Mouse (Mus musculus): ENCODE measurements around the gene Dbp. TPM values are rescaled to one million over a fixed set of nuclear protein-coding genes. Genes with fewer than 3 reads are reported as not detected.
"Not testable (repeated sequence)": the region's sequence is repeated elsewhere in the genome, so short reads cannot be mapped to it uniquely, and the experiment has no call there.

Dbp gene
- total RNA-seq (2021): 10 to 100 TPM; 22.1 to 26.9 TPM
- long read RNA-seq, experiment 1, transcript Dbp-205 (2 exons, 1,732 nt): minor isoform, 6 of 36 reads
- long read RNA-seq, experiment 1, transcript Dbp-201 (4 exons, 1,837 nt): major isoform, 28 of 36 reads
- long read RNA-seq, experiment 1, partial matches to known transcripts: 1 of 36 reads
- long read RNA-seq, experiment 1, other reads (novel, unspliced or antisense): 1 of 36 reads
- long read RNA-seq, experiment 2, transcript Dbp-205 (2 exons, 1,732 nt): minor isoform, 9 of 52 reads
- long read RNA-seq, experiment 2, transcript Dbp-201 (4 exons, 1,837 nt): major isoform, 33 of 52 reads
- long read RNA-seq, experiment 2, partial matches to known transcripts: 0 of 52 reads
- long read RNA-seq, experiment 2, other reads (novel, unspliced or antisense): 9 of 52 reads

DNA sequence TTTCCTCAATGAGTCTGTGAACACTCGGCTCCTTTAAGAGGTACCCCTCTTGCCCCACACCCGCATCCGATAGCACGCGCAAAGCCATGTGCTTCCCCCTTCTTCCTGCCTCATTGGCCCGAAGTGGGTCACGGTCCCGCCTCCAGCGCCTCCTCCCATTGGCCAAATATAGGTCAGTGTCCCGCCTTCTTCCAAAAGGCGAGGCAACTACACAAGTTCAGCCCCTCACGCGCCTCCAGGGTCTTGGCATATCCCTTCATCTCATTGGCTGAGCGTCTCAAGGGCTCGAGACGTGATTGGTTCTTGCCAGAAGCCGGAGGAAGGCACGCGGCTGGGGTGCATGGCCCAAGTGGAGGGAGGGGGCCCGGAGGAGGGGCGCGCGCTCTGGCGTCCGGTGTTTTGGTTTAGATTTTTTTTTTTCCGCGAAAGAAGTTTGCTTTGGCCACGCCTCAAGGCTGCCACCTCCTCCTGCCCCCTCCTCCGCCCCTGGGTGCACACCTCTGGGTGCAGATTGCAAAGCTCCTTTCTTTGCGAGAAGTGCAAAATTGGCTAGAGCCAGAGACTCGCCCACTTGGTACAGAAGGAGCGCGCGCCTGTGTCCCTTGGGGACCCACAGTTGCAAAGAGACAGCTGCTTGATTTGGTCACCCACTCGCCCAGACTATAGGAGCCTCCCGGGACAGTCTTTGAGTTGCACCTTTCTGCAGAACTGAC, at the start of gene Dbp:
Gene Dbp (plus strand): TSS at position 359 of the 713 bp plus-strand sequence.
- DNase-seq (ENCODE audit: low spot score in 2 of 2): peak; percentile 93 to 97

DNA sequence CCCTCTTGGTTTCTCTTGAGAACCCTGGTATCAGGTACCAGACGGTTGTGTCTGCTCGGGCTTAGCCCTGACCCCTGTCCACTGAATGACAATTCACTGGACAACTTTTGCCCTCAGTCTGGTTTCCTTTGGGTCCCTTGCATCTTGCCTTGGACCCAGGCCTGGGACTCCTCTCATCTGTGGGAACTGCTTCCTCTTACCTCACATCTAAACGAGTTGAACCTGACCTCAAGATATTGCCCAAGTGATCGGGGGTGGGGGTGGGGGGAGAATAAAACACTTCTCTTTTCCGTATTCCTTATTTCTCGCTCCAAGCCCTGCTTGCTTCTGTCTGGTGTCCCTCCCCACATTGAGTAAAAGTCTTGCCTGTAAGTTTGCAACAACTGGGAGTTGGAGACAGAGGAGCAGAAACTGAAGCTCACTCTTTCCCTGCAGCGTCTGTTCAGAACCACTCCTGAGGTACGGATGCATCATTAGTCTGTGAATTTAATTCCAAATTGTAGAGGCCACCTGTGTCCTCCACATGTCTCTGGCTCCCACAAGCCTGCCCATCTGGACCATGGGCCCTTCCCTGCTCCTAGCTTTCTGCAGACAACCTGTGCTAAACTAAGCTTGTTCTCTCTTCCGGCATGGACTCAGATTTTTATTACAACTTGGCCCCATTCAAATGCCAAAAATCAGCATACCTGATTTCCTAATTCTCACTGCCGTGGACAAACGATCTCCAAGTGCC, 44.0 kb upstream of the Dbp start:
- DNase-seq (ENCODE audit: low spot score in 2 of 2): no peak

DNA sequence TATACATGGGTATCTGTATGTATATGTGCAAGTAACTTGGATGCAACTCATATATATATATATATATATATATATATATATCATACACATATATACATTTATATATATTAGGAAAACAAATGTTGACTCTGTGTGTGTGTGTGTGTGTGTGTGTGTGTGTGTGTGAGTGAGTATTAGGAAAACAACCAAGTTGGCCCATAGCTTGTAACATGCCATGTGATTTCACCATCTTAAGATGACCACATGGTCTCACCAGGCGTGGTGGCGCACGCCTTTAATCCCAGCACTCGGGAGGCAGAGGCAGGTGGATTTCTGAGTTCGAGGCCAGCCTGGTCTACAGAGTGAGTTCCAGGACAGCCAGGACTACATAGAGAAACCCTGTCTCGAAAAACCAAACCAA, 43.2 kb upstream of the Dbp start:
- DNase-seq (ENCODE audit: low spot score in 2 of 2): not testable (repeated sequence)

DNA sequence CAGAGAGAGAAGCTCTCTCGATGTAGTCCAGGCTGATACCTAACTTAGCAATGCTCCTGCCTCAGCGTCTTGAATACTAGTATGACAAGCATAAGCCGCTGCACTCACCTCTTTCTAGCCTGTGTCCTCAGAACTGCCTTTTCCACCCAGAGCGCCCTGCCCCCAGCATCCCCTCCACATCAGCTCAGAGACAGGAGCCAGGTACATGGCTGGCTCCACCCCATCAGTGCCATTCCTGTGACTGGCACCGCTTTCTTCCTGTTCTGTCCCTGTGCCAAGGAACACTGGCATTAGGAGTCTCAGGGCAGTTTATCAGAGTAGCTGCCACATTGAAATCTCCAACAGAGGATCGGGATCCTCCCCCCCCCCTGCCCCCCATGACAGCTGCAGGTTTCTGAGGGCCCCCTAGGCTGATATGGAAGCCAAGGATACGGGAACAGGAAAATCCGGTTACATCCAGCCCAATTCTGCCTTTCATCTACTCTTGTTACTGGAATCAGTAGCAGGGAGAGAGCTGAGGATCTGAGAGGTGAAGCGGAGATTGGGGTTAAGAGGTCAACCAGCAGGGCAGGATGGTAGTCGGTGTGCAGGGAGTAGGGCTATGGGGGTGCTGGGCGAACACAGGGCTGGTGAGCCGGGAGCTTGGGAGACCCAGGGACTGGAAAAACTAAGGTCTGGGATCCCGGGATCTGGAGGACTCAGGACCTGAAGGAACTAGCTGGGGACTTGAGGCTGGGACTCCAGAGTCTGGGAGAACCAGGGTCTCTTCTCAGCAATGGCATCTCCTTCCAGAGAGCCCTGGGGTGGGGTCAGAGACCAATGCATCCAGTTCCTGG, 39.4 kb upstream of the Dbp start:
- no peak for DNase-seq (ENCODE audit: low spot score in 2 of 2)

DNA sequence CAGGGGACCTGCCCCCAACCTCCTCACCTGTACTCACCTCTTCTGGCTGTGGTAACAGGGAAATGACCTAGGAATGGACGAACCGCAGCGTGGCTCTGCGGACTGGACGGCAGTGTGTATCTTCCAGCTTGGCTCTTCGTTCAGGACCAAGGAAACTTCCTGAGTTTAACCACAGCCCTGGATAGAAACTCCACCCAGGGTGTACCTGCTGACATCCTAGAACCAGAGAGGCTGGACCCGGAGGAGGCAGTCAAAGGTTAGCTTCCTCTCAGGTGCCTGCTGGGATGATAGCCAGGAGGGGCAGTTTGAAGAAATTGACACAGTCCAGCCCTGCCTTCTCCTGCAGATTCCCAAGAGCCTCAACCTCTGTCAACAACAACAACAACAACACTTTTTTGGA, 38.7 kb upstream of the Dbp start, which contains the start of gene Fut2:
Gene Fut2 (minus strand): TSS at position 234 of the 400 bp plus-strand sequence.
- DNase-seq (ENCODE audit: low spot score in 2 of 2): no peak

DNA sequence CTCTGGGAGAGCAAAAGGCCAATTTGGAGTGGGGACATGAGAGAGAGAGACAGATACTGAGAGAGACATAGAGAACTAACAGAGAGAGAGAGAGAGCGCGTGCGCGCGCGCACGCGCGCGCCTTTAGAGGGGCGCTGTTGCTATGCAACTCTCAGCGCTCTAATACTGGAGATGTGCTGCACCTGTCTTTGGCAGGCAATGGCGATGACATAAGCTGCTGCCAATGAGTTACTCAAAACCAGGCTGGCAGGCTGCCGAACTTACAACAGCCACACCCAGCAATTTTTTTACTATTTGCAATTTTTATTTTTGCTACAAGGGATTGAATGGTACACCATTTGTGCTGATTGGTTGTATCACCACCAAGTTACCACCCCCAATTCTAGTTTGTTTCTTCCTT, 37.1 kb upstream of the Dbp start:
- no peak for DNase-seq (ENCODE audit: low spot score in 2 of 2)

DNA sequence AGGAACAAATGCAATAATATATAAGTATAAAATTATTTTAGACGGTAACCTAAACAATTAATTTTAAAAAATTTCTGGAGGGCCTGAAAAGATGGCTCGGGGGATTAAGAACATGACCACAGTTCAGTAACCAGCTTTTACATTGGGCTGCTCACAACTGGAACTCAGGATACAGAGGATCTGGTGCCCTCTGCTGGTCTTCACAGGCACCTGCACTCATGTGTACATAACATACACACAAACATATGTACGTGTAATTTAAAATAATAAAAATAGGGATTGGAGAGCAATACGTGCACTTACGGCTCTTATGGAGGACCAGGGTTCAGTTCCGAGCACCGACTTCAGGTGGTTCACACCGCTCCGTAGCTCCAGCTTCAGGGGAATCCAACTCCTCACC, 36.0 kb upstream of the Dbp start:
- no peak for DNase-seq (ENCODE audit: low spot score in 2 of 2)

DNA sequence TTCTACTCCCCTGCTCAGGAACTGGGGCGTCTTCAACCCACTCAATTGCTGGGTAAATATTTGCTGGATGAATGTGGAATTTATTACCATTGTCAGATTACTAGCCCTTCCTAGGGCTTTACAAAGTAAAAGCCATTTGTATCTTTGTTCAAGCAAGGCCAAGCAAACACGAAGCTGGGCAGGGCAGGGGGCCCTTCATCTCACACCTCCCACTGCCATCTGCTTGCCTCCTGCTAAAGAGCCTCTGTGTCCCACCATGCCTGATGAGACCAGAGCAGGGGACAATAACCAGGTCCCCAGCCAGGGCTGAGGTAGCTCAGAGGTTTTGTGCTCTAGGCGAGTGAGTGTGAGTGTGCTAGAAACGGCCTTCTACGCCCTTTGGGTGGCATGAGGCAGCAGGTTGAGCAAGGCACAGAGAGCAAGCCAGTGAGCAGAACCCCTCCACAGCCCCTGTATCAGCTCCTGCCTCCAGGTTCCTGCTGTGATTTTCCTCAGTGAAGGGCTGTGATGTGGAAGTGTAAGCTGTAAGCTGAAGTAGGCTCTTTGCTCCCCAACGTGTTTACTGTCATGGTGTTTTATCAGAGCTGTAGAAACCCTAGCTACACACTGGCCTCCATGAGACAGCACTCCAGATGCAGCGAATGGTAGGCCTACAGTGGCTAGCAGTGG, 27.1 kb upstream of the Dbp start:
- DNase-seq (ENCODE audit: low spot score in 2 of 2): no peak

DNA sequence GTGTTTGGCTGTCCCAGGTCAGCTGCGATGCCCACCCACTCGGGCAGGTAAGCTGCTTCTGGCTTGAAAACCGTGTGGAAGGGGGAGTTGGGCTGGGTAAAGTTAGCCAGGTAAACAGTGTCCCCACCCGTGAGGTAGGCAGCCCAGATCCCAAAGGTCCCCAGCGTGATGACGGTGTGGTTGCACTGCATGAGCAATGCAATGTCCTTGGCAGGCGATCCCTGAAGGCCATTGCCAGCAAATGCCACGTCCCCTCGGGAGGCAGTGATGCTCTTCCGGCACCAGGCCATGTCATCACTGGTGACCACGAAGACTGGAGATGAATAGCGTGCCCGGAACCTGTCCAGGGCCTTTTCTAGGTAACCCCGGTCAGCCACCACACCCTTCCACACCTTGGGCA, 26.4 kb upstream of the Dbp start:
- no peak for DNase-seq (ENCODE audit: low spot score in 2 of 2)

DNA sequence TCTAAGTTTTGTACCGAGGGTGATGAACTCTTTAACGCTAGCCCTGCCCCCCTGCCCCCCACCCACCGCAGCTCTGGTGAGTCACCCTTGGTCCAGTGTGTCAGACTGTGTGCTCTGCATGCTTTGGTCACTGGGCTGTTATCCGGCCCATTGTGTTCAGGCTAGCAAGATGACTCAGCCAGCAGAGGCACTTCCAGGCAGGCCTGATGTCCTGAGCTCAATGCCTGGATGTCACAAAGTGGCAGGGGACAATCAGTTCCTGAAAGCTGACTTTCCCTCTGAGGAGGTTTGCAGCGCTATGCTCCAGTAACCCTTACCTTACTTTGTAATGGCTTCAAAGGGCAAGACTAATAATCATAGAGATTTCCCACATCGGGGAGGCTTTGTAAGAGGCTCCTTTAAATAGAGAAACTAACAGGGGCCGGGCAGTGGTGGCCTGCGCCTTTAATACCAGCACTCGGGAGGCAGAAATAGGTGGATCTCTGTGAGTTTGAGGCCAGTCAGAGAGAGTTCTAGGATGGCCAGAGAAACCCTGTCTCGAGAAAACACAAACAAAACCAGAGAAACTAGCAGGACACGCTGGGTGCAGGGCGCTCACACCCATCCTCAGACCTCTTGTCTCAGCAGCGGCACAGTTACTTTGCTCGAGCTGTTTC, 24.8 kb upstream of the Dbp start:
- DNase-seq (ENCODE audit: low spot score in 2 of 2): no peak

DNA sequence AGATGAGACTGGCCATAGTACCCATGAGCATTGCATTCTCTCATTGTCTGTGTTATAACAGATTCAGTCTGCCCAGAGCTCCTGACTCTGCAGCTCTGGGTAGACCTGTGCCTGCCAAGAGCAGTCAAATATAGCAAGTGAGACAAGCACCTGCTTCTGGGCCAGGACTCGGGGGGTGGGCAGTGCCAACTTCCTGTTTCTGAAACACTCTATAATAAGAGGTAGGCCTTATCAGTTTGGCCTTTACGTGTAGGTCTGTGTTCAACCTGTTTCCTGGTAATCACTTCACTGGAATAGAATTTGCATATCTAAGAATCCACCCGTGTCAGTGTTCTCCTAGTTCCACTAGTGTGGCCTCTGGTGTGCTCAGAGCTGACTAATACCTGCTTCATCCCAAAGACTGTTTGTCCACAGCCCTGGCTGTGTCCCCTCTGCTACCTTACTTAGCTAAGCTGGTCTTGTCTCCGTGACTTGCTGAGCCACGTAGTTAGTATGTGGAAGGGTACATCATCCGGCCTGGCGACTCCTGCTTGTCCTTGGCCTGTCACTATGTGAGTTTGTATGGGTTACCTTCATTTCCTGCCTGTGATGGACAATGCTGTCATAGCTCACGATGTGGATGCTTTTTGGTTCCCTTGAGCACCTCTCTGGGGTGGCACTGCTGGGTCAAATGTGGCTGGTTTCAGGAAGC, 23.7 kb upstream of the Dbp start:
- no peak for DNase-seq (ENCODE audit: low spot score in 2 of 2)

DNA sequence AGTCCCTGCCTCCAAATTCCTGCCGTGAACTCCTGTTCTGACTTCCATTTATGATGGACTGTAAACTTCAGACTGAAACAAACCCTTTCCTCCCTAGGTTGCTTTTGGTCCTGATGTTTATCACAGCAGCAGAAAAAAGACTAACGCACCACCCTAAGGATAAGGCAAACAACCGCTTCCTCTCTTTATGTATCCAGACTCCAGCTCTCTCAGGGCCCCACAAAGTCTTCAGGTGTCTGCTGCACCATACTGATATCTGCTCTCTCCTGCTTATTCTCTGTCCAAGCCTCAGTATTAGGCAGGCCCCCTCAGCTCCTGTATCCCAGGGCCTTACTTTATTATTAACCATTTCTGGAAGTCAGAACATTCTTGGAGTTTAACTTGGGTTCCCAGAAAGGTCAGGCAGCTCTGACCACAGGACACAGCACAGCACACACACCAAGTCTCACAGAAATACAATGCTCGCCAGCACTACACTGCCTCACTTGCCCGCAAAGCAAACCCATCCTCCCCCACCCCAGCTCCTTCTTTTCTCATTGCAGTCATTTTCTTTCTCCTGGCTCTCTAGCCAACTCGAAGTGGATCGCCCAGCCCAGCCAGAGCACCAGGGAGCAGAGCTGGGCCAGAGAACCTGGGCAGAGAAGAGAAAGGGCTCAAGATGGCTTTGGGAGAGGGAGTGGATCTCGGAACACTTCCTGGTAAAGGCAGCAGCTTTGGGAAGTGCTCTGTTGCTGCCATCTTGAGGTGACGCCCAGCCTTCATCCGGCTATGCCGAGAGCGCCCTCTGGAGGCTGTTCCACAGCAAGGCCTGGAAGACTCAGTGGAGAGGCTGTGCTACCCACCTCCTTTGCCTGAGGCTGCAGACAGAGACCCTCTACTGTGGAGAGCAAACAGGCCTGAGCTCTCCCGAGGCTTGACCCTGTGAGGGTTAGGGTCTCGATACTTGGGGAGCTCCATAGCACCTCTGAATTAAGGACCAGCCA, 22.5 kb upstream of the Dbp start:
- peak; percentile 75 to 90 for DNase-seq (ENCODE audit: low spot score in 2 of 2)

DNA sequence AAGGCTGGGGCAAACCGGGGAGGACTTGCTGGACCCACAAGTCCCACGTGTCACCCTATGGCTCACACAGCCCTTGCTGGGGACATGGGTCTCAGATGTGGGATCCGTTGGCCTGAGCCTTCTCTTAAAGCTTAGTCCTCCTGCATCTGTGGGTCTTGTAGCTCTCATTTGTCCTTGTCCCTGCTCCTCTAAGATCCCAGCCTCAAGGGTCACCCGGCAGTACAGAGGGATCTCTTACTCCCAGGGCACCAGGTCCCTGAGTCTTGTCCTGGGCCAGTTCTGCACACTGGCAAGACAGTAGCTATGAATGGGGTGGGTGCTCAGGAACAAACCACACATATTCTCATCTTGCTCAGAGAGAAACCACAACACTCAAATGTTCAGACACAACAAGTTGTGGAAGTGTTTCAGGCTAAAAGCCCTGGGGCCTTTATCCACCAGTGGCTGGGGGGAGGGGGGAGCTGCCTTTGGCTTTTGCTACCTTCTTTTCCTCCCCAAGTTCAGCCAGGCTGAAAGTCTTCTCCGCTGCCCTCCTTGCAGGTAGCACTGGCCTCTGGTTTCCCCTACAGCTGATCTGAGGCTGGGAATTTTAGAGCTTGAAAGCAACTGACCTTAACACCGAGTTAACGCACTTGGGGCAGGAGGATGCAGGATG, 21.4 kb upstream of the Dbp start, which contains the start of gene Ntn5:
Gene Ntn5 (plus strand): TSS at position 627 of the 655 bp plus-strand sequence.
- no peak for DNase-seq (ENCODE audit: low spot score in 2 of 2)

DNA sequence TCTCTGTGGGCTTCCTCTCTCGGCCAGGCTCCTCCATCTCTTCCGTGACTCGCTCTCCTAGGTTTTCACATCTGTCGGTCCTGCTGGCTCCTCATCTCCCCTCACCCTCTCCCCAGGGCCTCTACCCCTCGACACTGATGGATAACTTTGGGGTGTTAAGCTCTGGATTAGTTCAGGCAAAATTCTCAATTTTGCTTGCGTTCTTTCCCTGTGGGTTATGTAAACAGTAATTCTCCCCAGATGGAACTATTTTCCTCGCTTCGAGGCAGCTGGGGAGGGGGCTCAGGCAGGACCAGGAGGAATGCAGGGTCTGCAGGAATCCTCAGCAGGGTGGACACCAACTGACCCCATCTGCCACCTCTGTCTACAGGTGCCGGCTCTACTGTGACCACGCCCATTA, 19.1 kb upstream of the Dbp start:
- no peak for DNase-seq (ENCODE audit: low spot score in 2 of 2)

DNA sequence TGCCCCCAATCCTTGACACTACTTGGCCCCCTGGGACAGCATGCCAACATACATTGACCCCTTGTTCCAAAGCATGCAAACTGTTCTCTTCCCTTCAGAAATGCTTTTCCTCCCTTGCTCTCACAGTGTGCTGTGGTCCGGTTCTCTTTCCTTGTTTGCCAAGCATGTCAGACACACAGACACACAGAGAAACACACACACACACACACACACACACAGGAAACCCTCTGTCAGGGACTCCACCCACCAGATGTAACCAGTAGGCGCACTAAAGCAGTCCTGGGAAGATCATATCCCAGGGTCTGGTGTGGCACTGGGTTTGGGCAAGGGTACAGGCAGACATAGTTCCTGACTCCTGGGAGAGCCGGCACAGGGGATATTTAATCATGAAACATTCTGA, 18.0 kb upstream of the Dbp start:
- no peak for DNase-seq (ENCODE audit: low spot score in 2 of 2)

DNA sequence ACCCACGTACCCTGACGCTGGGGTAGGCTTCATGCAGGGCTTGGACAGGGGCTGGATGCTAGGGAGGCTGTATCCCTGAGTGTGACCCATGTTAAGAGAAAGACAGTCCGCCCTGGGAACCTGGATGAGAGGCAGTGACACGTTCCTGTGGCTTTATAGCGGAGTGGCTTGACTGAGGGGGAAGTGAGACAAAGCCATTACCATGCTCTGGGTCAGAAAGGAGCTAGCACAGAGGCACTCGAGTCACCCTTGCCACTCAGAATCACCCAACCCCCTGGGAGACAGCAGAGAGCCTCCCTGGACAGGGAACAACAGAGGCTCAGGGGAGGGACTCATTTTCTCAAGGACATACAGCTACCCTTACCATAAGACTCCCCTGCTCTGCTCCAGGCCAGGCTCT, 15.8 kb upstream of the Dbp start:
- DNase-seq (ENCODE audit: low spot score in 2 of 2): no peak

DNA sequence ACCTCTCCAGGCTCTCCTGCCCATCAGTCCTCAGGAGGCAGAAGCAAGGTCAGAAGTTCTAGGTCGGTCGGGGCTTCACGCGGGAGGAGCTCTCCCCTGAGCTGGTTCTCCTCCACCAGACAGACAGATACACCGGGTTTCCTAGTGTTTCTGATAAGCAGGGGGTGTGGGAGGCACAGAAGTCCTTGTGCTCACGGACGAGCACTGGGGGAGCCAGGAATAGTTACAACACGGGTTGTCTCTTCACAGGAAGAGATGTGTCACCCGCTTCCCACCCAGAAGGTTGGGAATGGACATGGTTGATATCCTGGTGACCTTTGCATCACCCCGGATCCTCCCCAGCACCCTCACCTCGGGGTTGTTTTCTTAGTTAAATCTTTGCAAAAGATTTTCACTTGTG, 15.1 kb upstream of the Dbp start:
- no peak for DNase-seq (ENCODE audit: low spot score in 2 of 2)

DNA sequence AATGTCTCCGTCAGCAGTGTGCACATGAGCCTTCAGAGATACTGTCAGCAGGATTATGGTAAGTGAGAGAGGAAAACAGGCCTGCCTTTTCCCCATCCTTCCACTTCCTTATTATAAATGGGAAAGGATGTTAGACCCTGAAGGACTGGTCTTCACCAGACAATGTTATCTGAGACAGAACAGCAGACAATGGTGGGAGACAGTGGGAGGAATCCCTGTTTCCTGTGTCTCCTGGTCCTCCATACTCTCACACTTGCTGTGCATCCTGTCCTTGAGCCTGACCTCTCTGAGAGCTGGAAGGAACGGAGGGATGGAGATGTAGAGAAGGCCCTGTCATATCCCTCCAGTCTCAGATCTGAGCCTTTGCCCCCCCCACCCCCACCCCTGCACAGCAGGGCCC, 12.5 kb upstream of the Dbp start:
- no peak for DNase-seq (ENCODE audit: low spot score in 2 of 2)

Measured in gastrocnemius, postnatal 4 days (tissue).